Mouse (Mus musculus) brain, embryonic 14.5 days (tissue): ENCODE results near the gene Schip1.

ENCODE experiments used
- CTCF ChIP-seq: fragments of 200-500 bp; IDR thresholded peaks from 2 replicates; pipeline ENCODE4 v1.5.1; 2012; ENCODE audit warnings: inconsistent platforms, mild to moderate bottlenecking, moderate library complexity, borderline replicate concordance; ENCODE audit not compliant: insufficient read depth, insufficient read length; ENCODE audit errors: extremely low read depth
- POLR2A ChIP-seq: fragments of 200-500 bp; IDR thresholded peaks from 2 replicates; pipeline ENCODE4 v1.6.1; 2012; ENCODE audit warnings: mild to moderate bottlenecking, inconsistent platforms, borderline replicate concordance; ENCODE audit not compliant: poor library complexity, insufficient read depth, insufficient read length, severe bottlenecking; ENCODE audit errors: extremely low read depth

DNA sequence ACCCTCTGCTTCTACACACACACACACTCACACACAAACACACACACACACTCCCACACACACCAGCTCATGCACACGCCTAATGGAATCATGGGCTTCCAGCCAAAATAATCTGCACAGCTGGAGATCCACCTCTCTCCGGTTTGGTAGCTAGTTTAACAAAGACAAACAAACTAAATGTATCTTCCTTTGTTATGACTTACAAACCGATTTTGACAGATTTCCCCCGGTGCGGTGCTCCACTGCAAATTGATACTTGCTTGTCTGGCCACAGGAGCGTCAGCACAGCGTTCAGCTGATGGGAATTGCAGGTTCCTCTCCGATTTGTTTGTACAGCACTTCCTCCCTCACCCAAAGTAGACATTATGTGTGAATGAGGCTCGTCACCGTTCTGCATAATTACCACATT is 310.5 kb downstream of the Schip1 start:
- TF ChIP-seq CTCF (no peak), POLR2A (no peak)
